10 mouse cellular contexts compared by ENCODE assay signal in the genomic region with DNA sequence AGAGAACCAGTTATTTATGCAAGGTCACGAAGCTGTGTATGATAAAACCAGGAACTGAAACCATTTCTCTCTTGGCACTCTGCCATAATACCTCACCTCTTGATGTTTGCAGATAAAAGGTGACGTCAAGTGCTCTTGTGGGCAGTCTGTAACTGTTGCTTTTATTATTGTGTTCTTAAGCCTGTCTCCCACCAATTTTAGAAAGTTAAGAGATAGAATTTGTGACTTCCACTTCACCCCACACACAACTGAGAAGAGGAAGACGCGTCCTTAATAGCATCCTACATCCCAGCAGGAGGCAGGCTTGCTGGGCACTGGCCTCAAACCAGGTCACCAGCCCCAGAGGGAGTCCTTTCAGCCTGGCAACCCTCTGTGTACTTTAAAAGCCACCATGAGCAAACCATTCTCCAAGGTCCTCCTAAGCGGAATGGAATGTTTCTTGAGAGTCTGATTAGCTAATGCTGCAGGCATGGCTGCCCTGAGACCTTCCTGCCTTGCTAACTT. TPM values are rescaled to one million over a fixed set of nuclear protein-coding genes. Genes with fewer than 3 reads are reported as not detected.
DNase-seq lines count a peak whose midpoint lies in the region; ATAC-seq and TF ChIP-seq lines count a peak whose summit lies in the region.
"Had no signal": no experiment of that assay in that cellular context is flagged by ENCODE, and none has a peak within 500 bp of the region (broad histone marks: within the 10 kb centered on the region; RNA-seq: fewer than 3 reads in every experiment).

No protein-coding gene starts in this region.

- in situ Hi-C loops in CH12.LX (cut with MboI; ENCODE audit: low pct_ligation_motif_present, low pct_unique_long_range_greater_than_20kb, low sequenced_read_pairs): loop anchor here (10.0 kb wide), 1 partner anchor 91 kb away; the partner anchor contains the start of gene Nup160

- H3K79me2 ChIP-seq in CH12.LX (replicated peaks; ENCODE audit: control insufficient read depth, extremely low read depth, insufficient read depth, poor library complexity, severe bottlenecking): peaks cover 11% of the 10 kb centered on the region

- H3K4me3 ChIP-seq in heart, embryonic 10.5 days: no peak overlapping the region
- H3K4me3 ChIP-seq in CH12.LX (replicated peaks in 1 of 3; ENCODE audit: low read depth in 2 of 3, low read length in 2 of 3, poor library complexity in 1 of 3): no peak overlapping the region
- H3K4me3 ChIP-seq in intestine, embryonic 15.5 days (replicated peaks): no peak overlapping the region
- H3K4me3 ChIP-seq: erythroblast, embryonic 14.5 days had no signal

- peak; percentile 83 for TF ChIP-seq EP300 in CH12.LX (IDR thresholded peaks at IDR 0.05; ENCODE audit: low read length)

- peak overlapping the region; percentile 51 for H3K4me2 ChIP-seq in CH12.LX (ENCODE audit: insufficient read depth, low read depth, poor library complexity, severe bottlenecking)
- no peak overlapping the region for H3K4me2 ChIP-seq in intestine, embryonic 15.5 days (replicated peaks)

- 41% methylated on average over 5 of the region's 5 CpGs for WGBS in heart, embryonic 10.5 days
- WGBS in intestine, embryonic 15.5 days: 35% methylated on average over 5 of the region's 5 CpGs

- H3K4me1 ChIP-seq in heart, embryonic 10.5 days: peaks cover 16% of the 10 kb centered on the region
- peaks cover 20 to 42% of the 10 kb centered on the region in 2 experiments for H3K4me1 ChIP-seq in CH12.LX (ENCODE audit: control insufficient read depth in 1 of 2, insufficient read depth in 2 of 2)
- H3K4me1 ChIP-seq in intestine, embryonic 15.5 days (replicated peaks): peaks cover 7% of the 10 kb centered on the region; the same call in 1 of the 2 replicates

- ATAC-seq in intestine, embryonic 15.5 days: peak; percentile 15; the same call in 1 of the 2 replicates
- peak; percentile 51 for ATAC-seq in monocyte, adult 5-6 weeks (replicated peaks; ENCODE audit: insufficient number of reproducible peaks, low FRiP score, low TSS enrichment, poor library complexity, severe bottlenecking)
- ATAC-seq: midbrain, embryonic 16.5 days had no signal

- intact Hi-C loops in heart, postnatal 25 days (cut with DNase I): loop anchor here (5.0 kb wide), 1 partner anchor 106 kb away; no protein-coding TSS in a partner anchor
- intact Hi-C loops in gastrocnemius, postnatal 14 days (cut with DNase I; ENCODE audit: low total_unique reads): no loop called here

- TF ChIP-seq CTCF in CH12.LX (conservative IDR thresholded peaks at IDR 0.05 in 1 of 2, IDR thresholded peaks at IDR 0.05 in 1 of 2; ENCODE audit: low read depth in 2 of 2, low read length in 2 of 2): no peak

- H3K9me3 ChIP-seq in heart, embryonic 10.5 days: no peaks in the 10 kb centered on the region
- H3K9me3 ChIP-seq in CH12.LX (replicated peaks; ENCODE audit: low read length): peaks cover 8% of the 10 kb centered on the region
- H3K9me3 ChIP-seq in intestine, embryonic 15.5 days: no peaks in the 10 kb centered on the region

- no peak overlapping the region for H3K27ac ChIP-seq in heart, embryonic 10.5 days
- H3K27ac ChIP-seq in CH12.LX (ENCODE audit: insufficient read depth, low read depth): no peak overlapping the region
- no peak overlapping the region; the same call in 1 of the 2 replicates for H3K27ac ChIP-seq in intestine, embryonic 15.5 days

- no peak for TF ChIP-seq RAD21 in CH12.LX (IDR thresholded peaks at IDR 0.05; ENCODE audit: low read depth, low read length)

- H3K9ac ChIP-seq in CH12.LX (ENCODE audit: insufficient read depth, low read depth): no peak overlapping the region
- no peak overlapping the region for H3K9ac ChIP-seq in intestine, embryonic 15.5 days

- DNase-seq in heart, embryonic 10.5 days (ENCODE audit: low spot score): peak; percentile 69
- no peak for DNase-seq in heart, postnatal 25 days (ENCODE audit: low spot score)
- peak; percentile 89 for DNase-seq in CH12.LX (ENCODE audit: extremely low read depth)
- DNase-seq in gastrocnemius, postnatal 4 days (ENCODE audit: low spot score in 2 of 2): no peak
- DNase-seq in ovary, postnatal 36 days (ENCODE audit: low spot score): no peak
- DNase-seq in gastrocnemius, postnatal 14 days: no peak

- no peaks in the 10 kb centered on the region for H3K36me3 ChIP-seq in heart, embryonic 10.5 days
- H3K36me3 ChIP-seq in CH12.LX (replicated peaks in 1 of 2; ENCODE audit: control insufficient read depth in 1 of 2, insufficient read depth in 1 of 2, low read length in 1 of 2): no peaks in the 10 kb centered on the region
- H3K36me3 ChIP-seq in intestine, embryonic 15.5 days: no peaks in the 10 kb centered on the region

- no peak for TF ChIP-seq POLR2A in CH12.LX (IDR thresholded peaks at IDR 0.05; ENCODE audit: low read depth, low read length)

- dilution Hi-C loops in CH12.LX (cut with MboI; ENCODE audit: extremely low pct_ligation_motif_present, extremely low pct_unique_long_range_greater_than_20kb, low sequenced_read_pairs): no loop called here

- peaks cover 15% of the 10 kb centered on the region; the same call in 1 of the 2 replicates for H3K27me3 ChIP-seq in heart, embryonic 10.5 days (ENCODE audit: insufficient read depth, poor library complexity, severe bottlenecking)
- H3K27me3 ChIP-seq in CH12.LX (replicated peaks): no peaks in the 10 kb centered on the region
- H3K27me3 ChIP-seq in intestine, embryonic 15.5 days (replicated peaks): no peaks in the 10 kb centered on the region

TF ChIP-seq in CH12.LX, 34 proteins besides CTCF, POLR2A, EP300 and RAD21:
- TF ChIP-seq ETS1 (conservative IDR thresholded peaks at IDR 0.05; ENCODE audit: low read depth, low read length) (peak; percentile 65), BHLHE40 (IDR thresholded peaks at IDR 0.05; ENCODE audit: low read depth, low read length) (peak; percentile 78), ZNF384 (IDR thresholded peaks at IDR 0.05; ENCODE audit: low read depth, low read length) (no peak), ZKSCAN1 (IDR thresholded peaks at IDR 0.05; ENCODE audit: borderline replicate concordance, low read depth, low read length) (no peak), JUND (conservative IDR thresholded peaks at IDR 0.05; ENCODE audit: low read depth, low read length) (peak; percentile 66), IRF4 (IDR thresholded peaks at IDR 0.05; ENCODE audit: low read depth, low read length) (peak; percentile 90), JUN (IDR thresholded peaks at IDR 0.05; ENCODE audit: insufficient read depth, low read depth, low read length) (peak; percentile 71), HCFC1 (IDR thresholded peaks at IDR 0.05; ENCODE audit: low read depth, low read length) (no peak)

RNA-seq across cellular contexts. Expression of gene Ptprj, which starts 3.2 kb away (rescaled TPM):
- 1.1 and 2.4 TPM in 2 replicates for polyA plus RNA-seq in heart, embryonic 10.5 days (2016; fragmentation: Nextera tagmentation; extraction: Ambion mirVana)
- 1 to 10 TPM; 7.2 to 7.6 TPM for total RNA-seq in heart, postnatal 25 days (2021)
- 7.3 and 9.7 TPM in 2 replicates for total RNA-seq in CH12.LX (2012; rRNA removed)
- total RNA-seq in CH12.LX (2014; rRNA removed): 6.8 and 6.9 TPM in 2 replicates
- polyA plus RNA-seq in CH12.LX (2012; ENCODE audit: insufficient read length, low read depth): 7.3 and 8.9 TPM in 2 replicates
- polyA plus RNA-seq in intestine, embryonic 15.5 days (2015; fragmentation: Nextera tagmentation; extraction: Ambion mirVana): 4.4 and 5.3 TPM in 2 replicates
- total RNA-seq in monocyte, adult 5-6 weeks (2017): 224 to 262 TPM (median 261 TPM) in 3 replicates
- total RNA-seq in gastrocnemius, postnatal 4 days (2021): 10 to 100 TPM; 12.5 to 12.7 TPM
- total RNA-seq in gastrocnemius, postnatal 14 days (2021): 1 to 10 TPM; 6.5 to 6.6 TPM
- polyA plus RNA-seq: erythroblast, embryonic 14.5 days had no signal

Comparison
In these comparisons a context has a peak if more than half of its experiments do, and no peak if none do; other contexts are left out.
1. DNase-seq: peak in heart, embryonic 10.5 days (single experiment) and CH12.LX (single experiment); none in heart, postnatal 25 days (single experiment), gastrocnemius, postnatal 4 days (0 of 2), ovary, postnatal 36 days (single experiment) and gastrocnemius, postnatal 14 days (single experiment).
2. RNA of gene Ptprj, which starts 3.2 kb away (total RNA-seq): 224 to 262 TPM in monocyte, adult 5-6 weeks; 12.5 to 12.7 TPM in gastrocnemius, postnatal 4 days, 7.2 to 7.6 TPM in heart, postnatal 25 days, 6.8 to 9.7 TPM in CH12.LX and 6.5 to 6.6 TPM in gastrocnemius, postnatal 14 days; every median in the first group is over 10 times any median in the second.